Mouse (Mus musculus) heart, postnatal 0 days (tissue): Measurements from ENCODE around the gene Dtymk.

ENCODE experiments used
- CTCF ChIP-seq: IDR thresholded peaks from 2 replicates; pipeline ENCODE4 v1.5.1; 2016; ENCODE audit warnings: antibody characterized with exemption, control low read depth, low read depth
- EP300 ChIP-seq: IDR thresholded peaks from 2 replicates; pipeline ENCODE4 v1.6.1; 2016; ENCODE audit warnings: antibody characterized with exemption, low read depth

DNA sequence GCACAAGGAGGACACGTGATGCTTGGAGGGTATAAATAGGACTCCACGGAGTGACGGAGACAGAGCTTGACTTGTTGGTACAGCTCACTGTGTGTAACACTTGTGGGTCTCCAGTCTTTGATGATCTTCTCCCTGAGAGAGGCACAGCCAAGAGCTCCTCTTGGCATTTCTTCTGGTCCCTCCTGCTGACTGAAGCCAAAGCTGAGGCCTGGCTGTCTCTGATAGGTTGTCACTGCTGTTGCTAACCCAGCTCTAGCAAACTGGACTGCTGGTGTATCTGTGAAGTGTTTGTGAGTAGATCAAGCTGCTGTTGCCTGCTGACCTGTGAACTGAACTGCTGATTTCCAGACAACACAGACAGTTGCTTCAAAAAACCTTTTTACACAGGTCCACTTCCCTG lies 31.8 kb downstream of the Dtymk start:
- TF ChIP-seq CTCF (no peak), EP300 (no peak)
